Mouse (Mus musculus): Measurements from ENCODE around the gene Gm4305. TPM values are rescaled to one million over a fixed set of nuclear protein-coding genes. Genes with fewer than 3 reads are reported as not detected.

Gene Gm4305
- polyA plus RNA-seq (2017; shearing (Covaris generic)) = not detected

DNA sequence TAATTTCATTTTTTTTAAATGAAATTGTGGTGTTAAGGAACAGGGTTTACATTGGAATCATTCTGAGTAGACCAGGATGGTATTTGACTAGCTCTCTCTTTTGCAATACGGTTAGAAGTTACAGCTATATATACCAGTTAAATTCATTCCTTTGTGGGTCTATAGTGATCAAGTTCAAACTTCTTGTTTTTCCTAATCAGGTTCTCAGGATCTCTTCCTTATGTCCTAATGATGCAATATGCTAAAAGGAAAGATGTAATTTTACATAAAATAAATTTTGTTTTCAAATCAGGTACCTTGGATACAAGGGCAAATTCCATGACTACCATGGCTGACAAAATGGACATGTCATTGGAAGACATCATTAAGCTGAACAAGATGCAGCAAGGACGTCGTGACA is at the start of gene Gm4305:
Gm4305 (plus strand) TSS at position 301 of the 400 bp plus-strand sequence.

DNA sequence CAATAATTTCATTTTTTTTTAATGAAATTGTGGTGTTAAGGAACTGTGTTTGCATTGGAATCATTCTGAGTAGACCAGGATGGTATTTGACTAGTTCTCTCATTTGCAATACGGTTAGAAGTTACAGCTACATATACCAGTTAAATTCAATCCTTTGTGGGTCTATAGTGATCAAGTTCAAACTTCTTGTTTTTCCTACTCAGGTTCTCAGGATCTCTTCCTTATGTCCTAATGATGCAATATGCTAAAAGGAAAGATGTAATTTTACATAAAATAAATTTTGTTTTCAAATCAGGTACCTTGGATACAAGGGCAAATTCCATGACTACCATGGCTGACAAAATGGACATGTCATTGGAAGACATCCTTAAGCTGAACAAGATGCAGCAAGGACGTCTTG is 15.5 kb upstream of the Gm4305 start, which contains the start of gene Gm4301:
Gm4301 (plus strand) TSS at position 301 of the 400 bp plus-strand sequence.

DNA sequence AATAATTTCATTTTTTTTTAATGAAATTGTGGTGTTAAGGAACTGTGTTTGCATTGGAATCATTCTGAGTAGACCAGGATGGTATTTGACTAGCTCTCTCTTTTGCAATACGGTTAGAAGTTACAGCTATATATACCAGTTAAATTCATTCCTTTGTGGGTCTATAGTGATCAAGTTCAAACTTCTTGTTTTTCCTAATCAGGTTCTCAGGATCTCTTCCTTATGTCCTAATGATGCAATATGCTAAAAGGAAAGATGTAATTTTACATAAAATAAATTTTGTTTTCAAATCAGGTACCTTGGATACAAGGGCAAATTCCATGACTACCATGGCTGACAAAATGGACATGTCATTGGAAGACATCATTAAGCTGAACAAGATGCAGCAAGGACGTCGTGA is 10.4 kb upstream of the Gm4305 start, which contains the start of gene Gm4302:
Gm4302 (plus strand) TSS at position 301 of the 400 bp plus-strand sequence.

DNA sequence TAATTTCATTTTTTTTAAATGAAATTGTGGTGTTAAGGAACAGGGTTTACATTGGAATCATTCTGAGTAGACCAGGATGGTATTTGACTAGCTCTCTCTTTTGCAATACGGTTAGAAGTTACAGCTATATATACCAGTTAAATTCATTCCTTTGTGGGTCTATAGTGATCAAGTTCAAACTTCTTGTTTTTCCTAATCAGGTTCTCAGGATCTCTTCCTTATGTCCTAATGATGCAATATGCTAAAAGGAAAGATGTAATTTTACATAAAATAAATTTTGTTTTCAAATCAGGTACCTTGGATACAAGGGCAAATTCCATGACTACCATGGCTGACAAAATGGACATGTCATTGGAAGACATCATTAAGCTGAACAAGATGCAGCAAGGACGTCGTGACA is 5.2 kb upstream of the Gm4305 start, which contains the start of gene Gm4303:
Gm4303 (plus strand) TSS at position 301 of the 400 bp plus-strand sequence.

DNA sequence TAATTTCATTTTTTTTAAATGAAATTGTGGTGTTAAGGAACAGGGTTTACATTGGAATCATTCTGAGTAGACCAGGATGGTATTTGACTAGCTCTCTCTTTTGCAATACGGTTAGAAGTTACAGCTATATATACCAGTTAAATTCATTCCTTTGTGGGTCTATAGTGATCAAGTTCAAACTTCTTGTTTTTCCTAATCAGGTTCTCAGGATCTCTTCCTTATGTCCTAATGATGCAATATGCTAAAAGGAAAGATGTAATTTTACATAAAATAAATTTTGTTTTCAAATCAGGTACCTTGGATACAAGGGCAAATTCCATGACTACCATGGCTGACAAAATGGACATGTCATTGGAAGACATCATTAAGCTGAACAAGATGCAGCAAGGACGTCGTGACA is 10.1 kb downstream of the Gm4305 start, which contains the start of gene Gm4307:
Gm4307 (plus strand) TSS at position 301 of the 400 bp plus-strand sequence.

DNA sequence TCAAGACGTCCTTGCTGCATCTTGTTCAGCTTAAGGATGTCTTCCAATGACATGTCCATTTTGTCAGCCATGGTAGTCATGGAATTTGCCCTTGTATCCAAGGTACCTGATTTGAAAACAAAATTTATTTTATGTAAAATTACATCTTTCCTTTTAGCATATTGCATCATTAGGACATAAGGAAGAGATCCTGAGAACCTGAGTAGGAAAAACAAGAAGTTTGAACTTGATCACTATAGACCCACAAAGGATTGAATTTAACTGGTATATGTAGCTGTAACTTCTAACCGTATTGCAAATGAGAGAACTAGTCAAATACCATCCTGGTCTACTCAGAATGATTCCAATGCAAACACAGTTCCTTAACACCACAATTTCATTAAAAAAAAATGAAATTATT is 31.6 kb downstream of the Gm4305 start, which contains the start of gene Gm4312:
Gm4312 (minus strand) TSS at position 101 of the 400 bp plus-strand sequence.

Other genes starting within 250 kb of the Gm4305 start
- not detected for gene Gm4301, start 15.4 kb upstream of the Gm4305 start, polyA plus RNA-seq (2017; shearing (Covaris generic))
- gene Gm4302, start 10.3 kb upstream of the Gm4305 start, polyA plus RNA-seq (2017; shearing (Covaris generic)) = not detected
- gene Gm4303, start 5.1 kb upstream of the Gm4305 start, polyA plus RNA-seq (2017; shearing (Covaris generic)) = not detected
- gene Gm4307, start 10.2 kb downstream of the Gm4305 start, polyA plus RNA-seq (2017; shearing (Covaris generic)) = not detected
- gene Gm4312, start 31.5 kb downstream of the Gm4305 start, polyA plus RNA-seq (2017; shearing (Covaris generic)) = not detected
- gene Tmtc3, start 136.3 kb downstream of the Gm4305 start, polyA plus RNA-seq (2017; shearing (Covaris generic)) = 3.5 TPM
- gene Cep290, start 136.5 kb downstream of the Gm4305 start, polyA plus RNA-seq (2017; shearing (Covaris generic)) = 3.8 TPM
- 9.6 TPM for gene 4930430F08Rik, start 239.3 kb downstream of the Gm4305 start, polyA plus RNA-seq (2017; shearing (Covaris generic))
- gene 1700017N19Rik, start 239.4 kb downstream of the Gm4305 start, polyA plus RNA-seq (2017; shearing (Covaris generic)) = not detected